Mouse (Mus musculus): ENCODE measurements around the gene Nol6.

GRCm38 (mm10) chr4:41142601-41143000 is 18.3 kb upstream of the Nol6 start:
- TF ChIP-seq POLR2A (IDR thresholded peaks at IDR 0.05; ENCODE audit: insufficient read depth, low read depth, low read length) (no peak), CTCF (IDR thresholded peaks at IDR 0.05; ENCODE audit: insufficient read depth, low read depth, low read length) (no peak)

All from olfactory bulb, adult 2 months (tissue).